Mouse (Mus musculus): Measurements from ENCODE around the gene Olfr1121. TPM values are rescaled to one million over a fixed set of nuclear protein-coding genes. Genes with fewer than 3 reads are reported as not detected.

Olfr1121 gene
- polyA plus RNA-seq (2012; rRNA removed; ENCODE audit: low replicate concordance) = not detected in 2 replicates

GRCm38 (mm10) chr2:87369595-87369994 is at the start of gene Olfr1121:
Gene Olfr1121, plus strand, starts transcription at chr2:87369895.

DNA sequence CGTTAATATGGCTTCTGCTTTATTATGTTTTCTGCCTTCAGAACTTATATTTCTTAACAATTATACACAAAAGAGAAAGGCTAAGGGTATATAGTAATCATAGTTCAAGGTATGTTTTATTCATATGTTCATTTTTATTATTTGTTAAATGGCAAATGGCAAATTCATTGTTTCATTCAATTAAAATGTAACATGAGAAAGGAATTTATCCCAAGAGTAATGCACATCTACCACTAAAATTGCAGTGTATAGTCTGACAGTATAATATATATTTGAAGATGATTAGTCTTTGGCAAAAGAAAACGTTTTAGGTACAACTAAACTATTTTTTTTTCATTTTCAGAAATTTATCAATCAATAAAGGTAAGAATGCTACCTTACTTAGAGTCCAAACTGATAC is 15.2 kb upstream of the Olfr1121 start, which contains the start of gene Olfr1120:
Gene Olfr1120, plus strand, starts transcription at position 301 of the 400 bp plus-strand sequence.

GRCm38 (mm10) chr2:87385549-87385948 is 15.9 kb downstream of the Olfr1121 start, which contains the start of gene Olfr1122:
Gene Olfr1122, plus strand, starts transcription at chr2:87385849.

DNA sequence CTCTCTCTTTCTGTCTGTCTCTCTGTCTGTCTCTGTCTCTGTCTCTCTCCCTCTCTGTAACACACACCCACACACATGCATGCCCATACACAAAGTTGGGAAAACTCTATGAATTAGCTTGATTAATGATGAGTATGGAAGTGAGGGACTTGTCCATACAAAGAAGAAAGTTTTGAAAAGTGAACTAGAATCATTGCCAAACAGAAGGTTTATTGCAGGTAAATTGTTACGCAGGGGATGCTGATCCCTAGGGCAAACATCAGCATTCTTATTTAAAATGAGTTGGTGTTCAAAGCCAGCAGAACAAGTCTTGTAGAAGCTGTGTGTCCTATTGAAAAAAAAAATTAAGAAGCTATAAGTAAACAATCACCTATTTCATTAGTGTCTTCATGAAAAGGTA is 46.6 kb downstream of the Olfr1121 start, which contains the start of gene Olfr1123:
Gene Olfr1123, plus strand, starts transcription at position 301 of the 400 bp plus-strand sequence.

Other genes with a start within 250 kb of the Olfr1121 start
- gene Olfr1110, start 229.6 kb upstream of the Olfr1121 start, polyA plus RNA-seq (2012; rRNA removed; ENCODE audit: low replicate concordance) = not detected in 2 replicates
- not detected in 2 replicates for gene Olfr1111, start 217.3 kb upstream of the Olfr1121 start, polyA plus RNA-seq (2012; rRNA removed; ENCODE audit: low replicate concordance)
- not detected in 2 replicates for gene Olfr1112, start 182.1 kb upstream of the Olfr1121 start, polyA plus RNA-seq (2012; rRNA removed; ENCODE audit: low replicate concordance)
- not detected in 2 replicates for gene Olfr1113, start 160.9 kb upstream of the Olfr1121 start, polyA plus RNA-seq (2012; rRNA removed; ENCODE audit: low replicate concordance)
- gene Olfr1115, start 121.9 kb upstream of the Olfr1121 start, polyA plus RNA-seq (2012; rRNA removed; ENCODE audit: low replicate concordance) = not detected in 2 replicates
- not detected in 2 replicates for gene Olfr1116, start 102.4 kb upstream of the Olfr1121 start, polyA plus RNA-seq (2012; rRNA removed; ENCODE audit: low replicate concordance)
- gene Olfr1118, start 62.3 kb upstream of the Olfr1121 start, polyA plus RNA-seq (2012; rRNA removed; ENCODE audit: low replicate concordance) = not detected in 2 replicates
- gene Olfr1120, start 15.1 kb upstream of the Olfr1121 start, polyA plus RNA-seq (2012; rRNA removed; ENCODE audit: low replicate concordance) = not detected in 2 replicates
- gene Olfr1122, start 16.0 kb downstream of the Olfr1121 start, polyA plus RNA-seq (2012; rRNA removed; ENCODE audit: low replicate concordance) = not detected in 2 replicates
- gene Olfr1123, start 46.7 kb downstream of the Olfr1121 start, polyA plus RNA-seq (2012; rRNA removed; ENCODE audit: low replicate concordance) = not detected in 2 replicates
- not detected in 2 replicates for gene Olfr1124, start 60.4 kb downstream of the Olfr1121 start, polyA plus RNA-seq (2012; rRNA removed; ENCODE audit: low replicate concordance)
- not detected in 2 replicates for gene Olfr1126, start 84.1 kb downstream of the Olfr1121 start, polyA plus RNA-seq (2012; rRNA removed; ENCODE audit: low replicate concordance)
- gene Pramel7, start 127.2 kb downstream of the Olfr1121 start, polyA plus RNA-seq (2012; rRNA removed; ENCODE audit: low replicate concordance) = not detected in 2 replicates
- gene Pramel6, start 136.7 kb downstream of the Olfr1121 start, polyA plus RNA-seq (2012; rRNA removed; ENCODE audit: low replicate concordance) = not detected in 2 replicates
- not detected in 2 replicates for gene Olfr153, start 161.9 kb downstream of the Olfr1121 start, polyA plus RNA-seq (2012; rRNA removed; ENCODE audit: low replicate concordance)
- not detected in 2 replicates for gene Olfr1128, start 175.6 kb downstream of the Olfr1121 start, polyA plus RNA-seq (2012; rRNA removed; ENCODE audit: low replicate concordance)
- not detected in 2 replicates for gene Olfr1129, start 204.0 kb downstream of the Olfr1121 start, polyA plus RNA-seq (2012; rRNA removed; ENCODE audit: low replicate concordance)
- not detected in 2 replicates for gene Olfr1130, start 236.3 kb downstream of the Olfr1121 start, polyA plus RNA-seq (2012; rRNA removed; ENCODE audit: low replicate concordance)

All from mammary gland, adult 2 months (tissue).